Mouse (Mus musculus): ENCODE data around the gene Olfr629.
"Not testable (repeated sequence)": the region's sequence is repeated elsewhere in the genome, so short reads cannot be mapped to it uniquely, and the experiment has no call there.

DNA sequence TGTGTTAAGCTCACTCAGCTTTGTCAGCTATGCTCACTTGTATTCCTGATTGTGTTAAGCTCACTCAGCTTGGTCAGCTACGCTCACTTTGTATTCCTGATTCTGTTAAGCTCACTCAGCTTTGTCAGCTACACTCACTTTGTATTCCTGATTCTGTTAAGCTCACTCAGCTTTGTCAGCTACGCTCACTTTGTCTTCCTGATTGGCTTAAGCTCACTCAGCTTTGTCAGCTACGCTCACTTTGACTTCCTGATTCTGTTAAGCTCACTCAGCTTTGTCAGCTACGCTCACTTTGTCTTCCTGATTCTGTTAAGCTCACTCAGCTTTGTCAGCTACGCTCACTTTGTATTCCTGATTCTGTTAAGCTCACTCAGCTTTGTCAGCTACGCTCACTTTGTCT, 17.5 kb upstream of the Olfr629 start:
- not testable (repeated sequence) for TF ChIP-seq POLR2A (IDR thresholded peaks at IDR 0.05; ENCODE audit: low read depth, low read length); CTCF (conservative IDR thresholded peaks at IDR 0.05; ENCODE audit: insufficient read depth, insufficient read length, low read depth, low read length)
